Mouse (Mus musculus) heart, adult 2 months (tissue): Measurements from ENCODE around the gene Abcf2. TPM values are rescaled to one million over a fixed set of nuclear protein-coding genes. Genes with fewer than 3 reads are reported as not detected.
A peak's percentile ranks its signal among the peaks of the same experiment; 100 is the strongest.

Experiments used
- DNase-seq, 2 experiments: peaks; one replicate each; pipeline ENCODE4 v3.0.0; 2021
- H3K27ac ChIP-seq: fragments of 200-600 bp; 2 replicates; pipeline ENCODE4 v1.8.1; 2022
- H3K27me3 ChIP-seq: fragments of 200-500 bp; 2 replicates; pipeline ENCODE4 v1.6.1; 2012; ENCODE audit warnings: mild to moderate bottlenecking, low read length, inconsistent platforms, mixed read lengths; ENCODE audit not compliant: control insufficient read depth, insufficient read depth
- H3K36me3 ChIP-seq: fragments of 200-500 bp; 2 replicates; pipeline ENCODE4 v1.6.1; 2012; ENCODE audit warnings: low read length, inconsistent platforms; ENCODE audit not compliant: control insufficient read depth, insufficient read depth
- H3K4me1 ChIP-seq: fragments of 200-500 bp; 2 replicates; pipeline ENCODE4 v1.6.1; 2011; ENCODE audit warnings: low read length; ENCODE audit not compliant: control insufficient read depth, insufficient read depth
- H3K4me3 ChIP-seq: fragments of 200-600 bp; 2 replicates; pipeline ENCODE4 v1.8.1; 2022
- H3K79me2 ChIP-seq: fragments of 200-500 bp; replicated peaks from 2 replicates; pipeline ENCODE4 v1.6.1; 2012; ENCODE audit warnings: mild to moderate bottlenecking, inconsistent platforms, low read length, moderate library complexity, mixed read lengths; ENCODE audit not compliant: control insufficient read depth, insufficient read depth
- H3K9ac ChIP-seq: fragments of 200-500 bp; 2 replicates; pipeline ENCODE4 v1.6.1; 2012; ENCODE audit warnings: low read depth, mild to moderate bottlenecking, control low read depth, inconsistent platforms, low read length, mixed read lengths
- CTCF ChIP-seq: fragments of 200-600 bp; IDR thresholded peaks from 2 replicates; pipeline ENCODE4 v1.8.1; 2022; ENCODE audit warnings: antibody characterized with exemption, mild to moderate bottlenecking, moderate library complexity
- EP300 ChIP-seq: fragments of 200-500 bp; IDR thresholded peaks from 2 replicates; pipeline ENCODE4 v1.6.1; 2011; ENCODE audit warnings: low read depth, low read length, control low read depth; ENCODE audit not compliant: insufficient read depth
- POLR2A ChIP-seq: fragments of 200-500 bp; IDR thresholded peaks from 2 replicates; pipeline ENCODE4 v1.6.1; 2011; ENCODE audit warnings: mild to moderate bottlenecking, low read depth, low read length, control low read depth; ENCODE audit not compliant: insufficient read depth
- WGBS: fragments of 180-500 bp; shearing (Covaris S2); methylation state at CpG from one replicate; pipeline ENCODE4 v1.1.7; 2018; 5-methylcytosine and 5-hydroxymethylcytosine counted together
- intact Hi-C: fragments of 180-260 bp; cut with DNase I; formaldehyde crosslinking; loops from one replicate; pipeline ENCODE4 v1.15.1; 2025
- polyA plus RNA-seq: library from polyadenylated mRNA; depleted of rRNA; stranded (reverse); fragments of >200 nt; gene quantifications from 2 replicates; pipeline ENCODE4 v1.2.3, GENCODE M21; 2012
- total RNA-seq, 2 experiments: library from RNA; stranded (reverse); gene quantifications; 2 replicates each; pipeline ENCODE4 v1.2.3; 2021

Gene Abcf2
- total and polyA plus RNA-seq, 3 experiments: 43.3 to 55.8 (median 52.5) TPM

- Histone ChIP-seq H3K4me3 (no peak overlapping the region), H3K27me3 (no peaks in the 10 kb centered on the region), H3K27ac (no peak overlapping the region), H3K9ac (no peak overlapping the region), H3K36me3 (no peaks in the 10 kb centered on the region), H3K4me1 (peaks cover 2% of the 10 kb centered on the region; the same call in 1 of the 2 replicates), H3K79me2 (no peaks in the 10 kb centered on the region)
- WGBS: 38% methylated on average over 7 of the region's 7 CpGs
- TF ChIP-seq CTCF: no peak; the same call in 1 of the 2 replicates
- no peak for TF ChIP-seq EP300
- no peak for TF ChIP-seq POLR2A
- intact Hi-C loops: no loop called here
- DNase-seq: peak in 1 of 2 experiments; percentile 39
Measured at GRCm38 (mm10) chr5:24611366-24612301, 34.4 kb upstream of the Abcf2 start.

- no peaks in the 10 kb centered on the region for H3K27me3 ChIP-seq
- peaks cover 4% of the 10 kb centered on the region for H3K4me1 ChIP-seq
- no peak overlapping the region for H3K9ac ChIP-seq
- WGBS: 6% methylated on average over 5 of the region's 5 CpGs
- DNase-seq: no peak
- no peaks in the 10 kb centered on the region for H3K36me3 ChIP-seq
- TF ChIP-seq EP300 (no peak), CTCF (no peak), POLR2A (no peak)
- H3K79me2 ChIP-seq: no peaks in the 10 kb centered on the region
- no peak overlapping the region for H3K27ac ChIP-seq
- no peak overlapping the region for H3K4me3 ChIP-seq
- intact Hi-C loops: no loop called here
Measured at GRCm38 (mm10) chr5:24609388-24609787, 32.1 kb upstream of the Abcf2 start.

DNA sequence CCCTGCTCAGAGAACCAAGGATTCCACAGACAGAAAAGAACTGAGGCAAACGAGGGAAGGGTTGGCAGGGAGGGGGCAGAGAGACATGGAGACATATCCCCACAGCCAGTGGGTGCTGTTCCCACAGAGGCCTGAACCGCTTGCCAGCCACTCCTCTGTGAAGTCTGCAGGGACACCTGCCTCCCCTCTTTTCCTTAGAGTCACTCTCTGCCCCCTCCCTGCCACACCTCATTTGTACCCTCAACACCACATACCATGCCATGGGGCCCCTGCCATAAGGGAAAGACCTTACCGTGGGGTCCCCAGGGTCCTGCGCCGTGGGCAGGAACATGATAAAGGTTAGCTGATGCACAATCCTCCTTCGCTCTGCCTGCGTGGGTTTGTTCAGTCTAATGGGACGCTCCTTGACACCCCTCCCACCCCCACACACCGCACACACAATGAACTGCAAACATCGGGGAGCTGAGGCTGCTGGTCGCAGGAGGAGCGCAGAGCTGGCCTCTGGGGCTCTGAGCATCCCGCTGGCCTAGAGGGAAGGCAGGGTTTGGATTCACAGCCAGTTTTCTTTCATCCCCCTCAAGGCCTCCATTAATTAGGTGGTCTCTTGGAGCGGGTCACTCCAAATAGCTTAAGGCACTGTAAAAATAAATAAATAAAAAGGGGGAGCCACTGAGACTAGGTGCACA lies 28.9 kb upstream of the Abcf2 start:
- Histone ChIP-seq H3K4me1 (peaks cover 12% of the 10 kb centered on the region), H3K9ac (peak overlapping the region; percentile 2; the same call in 1 of the 2 replicates)

DNA sequence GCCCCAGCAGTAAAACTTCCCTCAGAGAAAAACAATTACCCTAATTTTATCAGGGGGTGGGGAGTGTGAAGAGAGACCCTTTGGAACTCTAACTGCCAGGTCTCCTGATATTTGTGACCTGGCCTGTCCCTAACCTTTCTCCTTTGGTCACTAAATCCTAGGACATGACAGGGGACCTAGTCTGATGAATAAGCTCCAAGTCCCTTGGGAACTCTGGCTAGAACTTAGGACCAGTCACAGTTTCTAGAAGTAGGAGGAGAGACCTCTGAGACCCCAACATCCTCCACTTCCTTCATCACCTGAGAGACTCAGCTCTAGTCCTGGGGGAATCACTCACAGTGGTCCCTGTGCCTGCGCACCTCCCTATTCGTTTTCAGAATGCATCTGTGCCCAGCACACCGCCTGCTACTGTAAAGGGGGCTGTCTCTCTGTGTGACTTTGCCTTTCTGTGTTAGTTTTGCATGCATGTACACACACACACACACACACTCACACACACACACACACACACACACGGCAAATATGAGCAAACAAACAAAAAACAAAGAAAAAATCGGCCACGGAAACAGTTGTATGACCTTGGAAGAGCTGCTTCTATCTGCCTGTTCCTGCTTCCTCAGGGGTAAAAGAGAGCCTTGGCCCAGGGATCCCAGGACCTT lies 28.2 kb upstream of the Abcf2 start:
- intact Hi-C loops: no loop called here
- Histone ChIP-seq H3K36me3 (no peaks in the 10 kb centered on the region), H3K27me3 (no peaks in the 10 kb centered on the region), H3K27ac (peak overlapping the region; percentile 99), H3K4me1 (peaks cover 16% of the 10 kb centered on the region), H3K79me2 (no peaks in the 10 kb centered on the region), H3K4me3 (peak overlapping the region; percentile 63), H3K9ac (peak overlapping the region; percentile 68)
- 23% methylated on average over 6 of the region's 6 CpGs for WGBS
- no peak for DNase-seq
- TF ChIP-seq POLR2A (no peak), EP300 (no peak), CTCF (no peak)

More for the DNA sequence above, 28.9 kb upstream of the Abcf2 start:
- H3K4me3 ChIP-seq: no peak overlapping the region
- H3K27me3 ChIP-seq: no peaks in the 10 kb centered on the region
- intact Hi-C loops: no loop called here
- WGBS: 69% methylated on average over 14 of the region's 14 CpGs
- no peaks in the 10 kb centered on the region for H3K79me2 ChIP-seq
- TF ChIP-seq CTCF (no peak), EP300 (no peak), POLR2A (no peak)
- no peak overlapping the region for H3K27ac ChIP-seq
- no peak for DNase-seq
- H3K36me3 ChIP-seq: no peaks in the 10 kb centered on the region

GRCm38 (mm10) chr5:24604656-24605100 lies 27.4 kb upstream of the Abcf2 start:
- Histone ChIP-seq H3K4me3 (peak overlapping the region; percentile 63), H3K36me3 (no peaks in the 10 kb centered on the region), H3K4me1 (peaks cover 16% of the 10 kb centered on the region), H3K27me3 (no peaks in the 10 kb centered on the region), H3K27ac (peak overlapping the region; percentile 99), H3K9ac (peak overlapping the region; percentile 97), H3K79me2 (no peaks in the 10 kb centered on the region)
- intact Hi-C loops: loop anchor here (5.0 kb wide), 1 partner anchor 148 kb away; no protein-coding TSS in a partner anchor
- WGBS: under 1% methylated on average over 46 of the region's 46 CpGs
- peak; percentile 94 for DNase-seq
- TF ChIP-seq POLR2A: peak; percentile 63
- TF ChIP-seq CTCF: peak; percentile 58
- TF ChIP-seq EP300: 0 out of 2 replicates have a peak, but pooled peaks have one; percentile 26
